Mouse (Mus musculus) lung, adult 2 months (tissue): Measurements from ENCODE around the gene Nfasc.

Source experiments
- CTCF ChIP-seq: fragments of 200-500 bp; IDR thresholded peaks from 2 replicates; pipeline ENCODE4 v1.5.1; 2011; ENCODE audit warnings: mild to moderate bottlenecking, low read length, control low read depth; ENCODE audit not compliant: insufficient read depth
- POLR2A ChIP-seq: fragments of 200-500 bp; IDR thresholded peaks from 2 replicates; pipeline ENCODE4 v1.6.1; 2011; ENCODE audit warnings: low read depth, mild to moderate bottlenecking, control low read depth, low read length, borderline replicate concordance; ENCODE audit errors: extremely low read depth

DNA sequence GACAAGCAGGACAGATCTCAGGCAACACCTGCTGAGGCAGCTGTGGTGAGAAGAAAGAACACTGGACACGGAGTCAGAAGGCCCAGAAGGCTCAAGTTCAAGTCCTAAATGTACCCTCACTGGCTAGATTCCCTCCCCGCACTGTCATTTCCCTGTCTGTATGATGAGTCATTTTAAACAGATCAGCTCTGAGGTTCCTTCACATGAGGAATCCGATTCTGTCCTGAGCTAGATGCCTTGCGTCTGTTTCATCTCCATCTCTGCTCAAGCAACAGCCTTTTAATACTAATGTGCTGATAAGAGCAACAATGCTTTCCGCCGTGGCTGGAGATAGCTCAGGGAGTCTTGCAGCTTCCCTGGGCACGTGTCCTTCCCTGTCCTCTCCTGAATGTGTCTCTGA, 175.8 kb downstream of the Nfasc start:
- TF ChIP-seq CTCF (no peak), POLR2A (no peak)
